Mouse (Mus musculus) C2C12 (cell line): ENCODE results near the gene 1700001P01Rik. TPM values are rescaled to one million over a fixed set of nuclear protein-coding genes. Genes with fewer than 3 reads are reported as not detected.

Experiments used
- H3K27me3 ChIP-seq: one replicate; pipeline ENCODE4 v1.6.1; 2011; ENCODE audit not compliant: control insufficient read depth, insufficient read depth, insufficient read length
- H3K36me3 ChIP-seq: one replicate; pipeline ENCODE4 v1.6.1; 2011; ENCODE audit not compliant: control insufficient read depth, insufficient read depth
- H3K4me3 ChIP-seq: one replicate; pipeline ENCODE4 v1.5.1; 2011; ENCODE audit warnings: mild to moderate bottlenecking, control low read depth; ENCODE audit not compliant: poor library complexity, insufficient read depth, severe bottlenecking
- H3K79me2 ChIP-seq: one replicate; pipeline ENCODE4 v1.6.1; 2011; ENCODE audit not compliant: control insufficient read depth, insufficient read depth
- H3K79me3 ChIP-seq: one replicate; pipeline ENCODE4 v1.6.1; 2011; ENCODE audit warnings: low read depth, control low read depth
- H3ac ChIP-seq: one replicate; pipeline ENCODE3; 2011; ENCODE audit warnings: low read depth; ENCODE audit not compliant: control insufficient read depth, insufficient read length
- CEBPB ChIP-seq: IDR thresholded peaks from one replicate; pipeline ENCODE4 v1.6.1; 2011; ENCODE audit warnings: low read depth, mild to moderate bottlenecking, control low read depth, moderate library complexity
- CTCF ChIP-seq: IDR thresholded peaks from one replicate; pipeline ENCODE4 v1.5.1; 2011; ENCODE audit not compliant: control insufficient read depth, insufficient read depth, insufficient read length
- FOSL1 ChIP-seq: IDR thresholded peaks from one replicate; pipeline ENCODE4 v1.8.0; 2011; ENCODE audit warnings: mild to moderate bottlenecking, low read length; ENCODE audit not compliant: poor library complexity, insufficient read depth, severe bottlenecking
- MAX ChIP-seq: IDR thresholded peaks from one replicate; pipeline ENCODE4 v1.6.1; 2011; ENCODE audit warnings: mild to moderate bottlenecking, control low read depth
- MYOD1 ChIP-seq: IDR thresholded peaks from one replicate; pipeline ENCODE4 v1.6.1; 2011; ENCODE audit warnings: low read depth; ENCODE audit not compliant: control insufficient read depth, insufficient read length
- MYOG ChIP-seq: IDR thresholded peaks from one replicate; pipeline ENCODE4 v1.6.1; 2011; ENCODE audit not compliant: control insufficient read depth, insufficient read length; ENCODE audit errors: extremely low read depth
- USF1 ChIP-seq: IDR thresholded peaks from one replicate; pipeline ENCODE4 v1.6.1; 2011; ENCODE audit warnings: low read depth, mild to moderate bottlenecking, control low read depth, moderate library complexity
- microRNA-seq: library from miRNA; unstranded; fragments of <30 nt; microRNA quantifications from one replicate; pipeline ENCODE4, GENCODE M21; 2019; ENCODE audit warnings: borderline microRNAs expressed
- polyA plus RNA-seq: library from polyadenylated mRNA; unstranded; fragments of >200 nt; fragmentation: generic; extraction: Trizol; gene quantifications from one replicate; pipeline ENCODE4 v1.2.1, GENCODE M21; 2012; ENCODE audit warnings: missing spikeins

Gene 1700001P01Rik
- polyA plus RNA-seq, 1 experiment, result 0.14 TPM

DNA sequence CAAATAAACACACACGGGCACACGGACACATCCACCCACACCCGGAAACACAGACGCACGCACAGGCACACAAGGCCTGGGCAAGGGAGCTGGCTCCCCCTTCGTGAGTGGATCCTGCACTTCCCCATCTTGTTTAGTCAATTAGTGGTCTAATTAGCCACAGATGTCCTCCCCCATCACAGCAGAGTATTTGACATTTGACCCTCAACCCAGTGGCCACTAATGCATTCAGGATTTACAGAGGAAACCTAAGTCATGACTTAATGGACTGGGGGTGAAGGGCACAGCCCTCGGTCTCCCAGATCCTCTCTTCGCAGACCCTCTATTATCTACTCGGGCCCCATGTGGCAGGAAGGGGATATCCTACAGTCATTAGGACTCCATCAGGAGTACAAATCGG lies 42.0 kb downstream of the 1700001P01Rik start:
- peaks cover 30% of the 10 kb centered on the region for H3K79me3 ChIP-seq
- H3ac ChIP-seq, result no peak overlapping the region
- peaks cover 70% of the 10 kb centered on the region for H3K79me2 ChIP-seq
- H3K36me3 ChIP-seq, result peaks cover 26% of the 10 kb centered on the region
- no peak overlapping the region for H3K4me3 ChIP-seq
- no peak for TF ChIP-seq MYOD1
- TF ChIP-seq USF1, result no peak
- TF ChIP-seq MAX, result no peak
- TF ChIP-seq CTCF, result no peak
- TF ChIP-seq FOSL1, result no peak
- no peak for TF ChIP-seq CEBPB
- no peak for TF ChIP-seq MYOG
- no peaks in the 10 kb centered on the region for H3K27me3 ChIP-seq

DNA sequence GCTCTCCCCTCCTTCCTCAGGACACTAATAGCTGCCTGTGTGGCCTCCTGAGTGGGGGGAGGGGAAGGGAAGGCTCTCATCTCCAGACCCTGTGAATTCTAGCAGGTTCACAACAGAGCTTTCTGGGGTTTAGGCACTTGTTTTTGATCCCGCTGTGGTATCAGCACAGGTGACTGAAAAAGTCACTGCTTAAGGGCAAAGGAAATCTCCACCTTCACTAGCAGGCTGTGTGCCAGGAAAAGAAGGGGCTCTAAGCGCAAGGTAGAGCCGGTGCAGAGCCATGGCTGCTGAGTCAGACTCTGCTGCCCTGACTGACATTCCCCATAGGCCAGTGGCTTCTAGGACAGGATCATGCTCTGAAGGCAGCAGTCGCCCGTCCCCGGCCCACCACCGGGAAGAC lies 47.0 kb downstream of the 1700001P01Rik start:
- Histone ChIP-seq H3ac (no peak overlapping the region), H3K79me2 (peaks cover 33% of the 10 kb centered on the region), H3K27me3 (no peaks in the 10 kb centered on the region), H3K36me3 (peaks cover 66% of the 10 kb centered on the region), H3K79me3 (peaks cover 6% of the 10 kb centered on the region), H3K4me3 (no peak overlapping the region)
- TF ChIP-seq MAX (no peak), FOSL1 (no peak), CEBPB (no peak), MYOG (no peak), CTCF (no peak), USF1 (no peak), MYOD1 (no peak)

DNA sequence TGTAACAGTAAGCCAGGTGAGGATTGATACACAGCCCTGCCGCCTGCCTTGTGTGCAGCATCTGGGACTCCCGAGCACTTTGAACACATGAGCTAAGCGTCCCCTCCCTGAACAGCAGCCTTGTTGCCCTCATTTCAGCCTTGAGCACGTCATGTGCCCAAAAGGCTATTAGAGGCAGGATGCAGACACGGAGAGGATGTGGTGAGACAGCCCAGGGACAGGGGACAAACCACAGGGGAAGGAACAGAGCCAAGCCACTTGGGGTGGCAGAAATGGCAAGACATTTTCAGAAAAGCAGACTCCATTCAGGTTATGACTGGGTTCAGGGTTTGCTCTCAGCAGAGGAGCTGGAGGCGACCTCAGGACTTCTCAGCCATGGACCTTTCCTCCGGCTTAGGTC lies 47.4 kb downstream of the 1700001P01Rik start:
- peaks cover 3% of the 10 kb centered on the region for H3K79me3 ChIP-seq
- H3ac ChIP-seq, result peak overlapping the region; percentile 59
- peaks cover 69% of the 10 kb centered on the region for H3K36me3 ChIP-seq
- TF ChIP-seq USF1 (peak; percentile 67), MYOG (no peak), MAX (peak; percentile 68), FOSL1 (no peak), CTCF (no peak)
- peaks cover 29% of the 10 kb centered on the region for H3K79me2 ChIP-seq
- no peak overlapping the region for H3K4me3 ChIP-seq
- H3K27me3 ChIP-seq, result no peaks in the 10 kb centered on the region

DNA sequence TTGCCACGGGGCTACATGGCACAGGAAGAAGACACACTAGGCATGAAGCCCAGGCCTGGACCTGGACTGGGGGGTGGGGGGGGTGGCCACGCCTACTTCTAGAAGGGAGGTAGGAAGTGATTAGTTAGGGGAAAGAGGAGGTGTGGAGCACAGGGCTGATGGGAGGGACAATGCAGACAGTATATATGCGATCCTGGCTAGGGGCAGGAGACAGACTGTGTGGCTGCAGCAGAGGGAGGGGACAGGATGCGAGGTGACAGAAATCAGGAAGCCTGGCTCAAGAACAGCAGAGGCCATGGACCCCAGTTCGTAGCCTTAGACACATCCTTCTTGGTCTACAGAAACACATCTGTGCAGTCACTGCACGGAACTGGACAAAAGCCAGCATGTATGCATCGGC lies 52.0 kb downstream of the 1700001P01Rik start:
- no peak overlapping the region for H3ac ChIP-seq
- H3K27me3 ChIP-seq, result no peaks in the 10 kb centered on the region
- H3K79me2 ChIP-seq, result peaks cover 11% of the 10 kb centered on the region
- no peaks in the 10 kb centered on the region for H3K79me3 ChIP-seq
- no peak for TF ChIP-seq MAX
- no peak for TF ChIP-seq CTCF
- TF ChIP-seq CEBPB, result no peak
- TF ChIP-seq MYOD1, result no peak
- no peak for TF ChIP-seq MYOG
- TF ChIP-seq FOSL1, result no peak
- no peak for TF ChIP-seq USF1
- peaks cover 89% of the 10 kb centered on the region for H3K36me3 ChIP-seq
- no peak overlapping the region for H3K4me3 ChIP-seq

Small RNA genes within 50 kb of the gene (microRNA-seq; reads per million reads assigned to microRNA genes)
- 0.16 reads per million for gene Mir8102

Other genes with a start within 250 kb of the 1700001P01Rik start
- 0.01 TPM for gene Srcin1, start 199.7 kb downstream of the 1700001P01Rik start, polyA plus RNA-seq
- gene Epop, start 146.2 kb downstream of the 1700001P01Rik start, polyA plus RNA-seq, result 15.9 TPM
- 12.5 TPM for gene Mllt6, start 112.5 kb downstream of the 1700001P01Rik start, polyA plus RNA-seq
- 110 TPM for gene Cisd3, start 90.1 kb downstream of the 1700001P01Rik start, polyA plus RNA-seq
- gene Pcgf2, start 75.4 kb downstream of the 1700001P01Rik start, polyA plus RNA-seq, result 29.2 TPM
- gene Psmb3, start 72.5 kb downstream of the 1700001P01Rik start, polyA plus RNA-seq, result 690 TPM
- 28.3 TPM for gene Pip4k2b, start 31.2 kb downstream of the 1700001P01Rik start, polyA plus RNA-seq
- gene Cwc25, start 9.4 kb downstream of the 1700001P01Rik start, polyA plus RNA-seq, result 8.7 TPM
- gene Rpl23, start 6.5 kb upstream of the 1700001P01Rik start, polyA plus RNA-seq, result 1,391 TPM
- gene Lasp1, start 23.1 kb upstream of the 1700001P01Rik start, polyA plus RNA-seq, result 219 TPM
- 4.9 TPM for gene B230217C12Rik, start 64.9 kb upstream of the 1700001P01Rik start, polyA plus RNA-seq
- 0.11 TPM for gene Fbxo47, start 108.2 kb upstream of the 1700001P01Rik start, polyA plus RNA-seq
- gene Plxdc1, start 210.5 kb upstream of the 1700001P01Rik start, polyA plus RNA-seq, result 0.25 TPM
- 0.54 TPM for gene Arl5c, start 220.3 kb upstream of the 1700001P01Rik start, polyA plus RNA-seq
- gene Cacnb1, start 247.1 kb upstream of the 1700001P01Rik start, polyA plus RNA-seq, result 6.1 TPM